Mouse (Mus musculus) heart, postnatal 0 days (tissue): ENCODE measurements at regions not wholly inside any gene's neighbourhood (a gene's known extent, or its start where the extent isn't known, plus 50 kb on each side); places are given as distances from the start of the nearest gene placed in this dataset.
"Not testable (repeated sequence)": the region's sequence is repeated elsewhere in the genome, so short reads cannot be mapped to it uniquely, and the experiment has no call there.

Experiments used
- ATAC-seq: fragments of 200-750 bp; cut with Nextera tagmentation; 2 replicates; pipeline ENCODE4 v1.8.0; 2017; ENCODE audit warnings: low read depth, moderate number of reproducible peaks, moderate library complexity; ENCODE audit not compliant: insufficient read depth
- DNase-seq: peaks from one replicate; pipeline ENCODE4 v3.0.0-alpha.2; 2016; ENCODE audit warnings: low spot score
- H3K27ac ChIP-seq: fragments of 300-500 bp; sonication (generic); 2 replicates; pipeline ENCODE4 v1.5.1; 2014; ENCODE audit warnings: low read depth, mild to moderate bottlenecking
- H3K27me3 ChIP-seq: fragments of 300-500 bp; sonication (generic); 2 replicates; pipeline ENCODE4 v1.6.1; 2014; ENCODE audit warnings: low read length, mixed read lengths; ENCODE audit not compliant: control insufficient read depth, insufficient read depth
- H3K36me3 ChIP-seq: fragments of 300-500 bp; sonication (generic); replicated peaks from 2 replicates; pipeline ENCODE4 v1.6.1; 2014; ENCODE audit warnings: low read length, mixed read lengths; ENCODE audit not compliant: control insufficient read depth, insufficient read depth
- H3K4me1 ChIP-seq: fragments of 300-500 bp; sonication (generic); 2 replicates; pipeline ENCODE4 v1.6.1; 2014; ENCODE audit warnings: antibody characterized with exemption; ENCODE audit not compliant: control insufficient read depth, insufficient read depth
- H3K4me2 ChIP-seq: fragments of 300-500 bp; sonication (generic); 2 replicates; pipeline ENCODE4 v1.6.1; 2014; ENCODE audit warnings: low read depth, mild to moderate bottlenecking, low read length, moderate library complexity
- H3K4me3 ChIP-seq: fragments of 300-500 bp; sonication (generic); 2 replicates; pipeline ENCODE4 v1.5.1; 2014; ENCODE audit warnings: low read depth, low read length
- H3K9ac ChIP-seq: fragments of 300-500 bp; sonication (generic); replicated peaks from 2 replicates; pipeline ENCODE4 v1.6.1; 2014; ENCODE audit warnings: low read depth, low read length, mixed read lengths
- H3K9me3 ChIP-seq: fragments of 300-500 bp; sonication (generic); replicated peaks from 2 replicates; pipeline ENCODE4 v1.6.1; 2016; ENCODE audit warnings: low read length; ENCODE audit not compliant: control insufficient read depth
- CTCF ChIP-seq: IDR thresholded peaks from 2 replicates; pipeline ENCODE4 v1.5.1; 2016; ENCODE audit warnings: antibody characterized with exemption, control low read depth, low read depth
- EP300 ChIP-seq: IDR thresholded peaks from 2 replicates; pipeline ENCODE4 v1.6.1; 2016; ENCODE audit warnings: antibody characterized with exemption, low read depth
- WGBS: fragments of 180-500 bp; shearing (Covaris S2); extraction: QIAGEN DNeasy Blood & Tissue Kit; methylation state at CpG from one replicate; pipeline ENCODE4 v1.1.7; 2014; 5-methylcytosine and 5-hydroxymethylcytosine counted together

GRCm38 (mm10) chr15:5799917-5800316 lies 499.7 kb upstream of the Dab2 start:
- no peak overlapping the region for H3K27ac ChIP-seq
- no peak overlapping the region for H3K4me3 ChIP-seq
- no peaks in the 10 kb centered on the region for H3K9me3 ChIP-seq
- no peak for TF ChIP-seq EP300
- TF ChIP-seq CTCF, result no peak
- DNase-seq, result no peak
- WGBS, result 75% methylated on average over 3 of the region's 3 CpGs
- H3K36me3 ChIP-seq, result no peaks in the 10 kb centered on the region
- no peaks in the 10 kb centered on the region for H3K27me3 ChIP-seq
- H3K9ac ChIP-seq, result no peak overlapping the region
- no peak for ATAC-seq
- H3K4me2 ChIP-seq, result no peak overlapping the region
- H3K4me1 ChIP-seq, result no peaks in the 10 kb centered on the region

GRCm38 (mm10) chr15:5811154-5811732 lies 488.3 kb upstream of the Dab2 start:
- H3K9ac ChIP-seq, result no peak overlapping the region
- H3K4me2 ChIP-seq, result no peak overlapping the region
- no peaks in the 10 kb centered on the region for H3K4me1 ChIP-seq
- H3K4me3 ChIP-seq, result no peak overlapping the region
- no peak overlapping the region for H3K27ac ChIP-seq
- no peaks in the 10 kb centered on the region for H3K36me3 ChIP-seq
- no peaks in the 10 kb centered on the region for H3K27me3 ChIP-seq
- H3K9me3 ChIP-seq, result no peaks in the 10 kb centered on the region
- TF ChIP-seq EP300 (no peak), CTCF (no peak)
- ATAC-seq (no peak), DNase-seq (no peak)
- WGBS, result 56% methylated on average over 9 of the region's 9 CpGs

GRCm38 (mm10) chr15:5811958-5812357 lies 487.6 kb upstream of the Dab2 start:
- 91% methylated on average over 1 of the region's 1 CpGs for WGBS
- Histone ChIP-seq H3K4me1 (no peaks in the 10 kb centered on the region), H3K27me3 (no peaks in the 10 kb centered on the region), H3K9me3 (no peaks in the 10 kb centered on the region), H3K4me2 (no peak overlapping the region), H3K27ac (no peak overlapping the region), H3K36me3 (no peaks in the 10 kb centered on the region), H3K4me3 (no peak overlapping the region), H3K9ac (no peak overlapping the region)
- DNase-seq (no peak), ATAC-seq (no peak)
- TF ChIP-seq EP300 (no peak), CTCF (no peak)

GRCm38 (mm10) chr15:5817901-5818576 lies 481.5 kb upstream of the Dab2 start:
- TF ChIP-seq CTCF, result no peak
- TF ChIP-seq EP300, result no peak
- no peak overlapping the region for H3K9ac ChIP-seq
- ATAC-seq (no peak), DNase-seq (no peak)
- no peak overlapping the region for H3K4me3 ChIP-seq
- H3K27ac ChIP-seq, result no peak overlapping the region
- no peaks in the 10 kb centered on the region for H3K36me3 ChIP-seq
- no peaks in the 10 kb centered on the region for H3K4me1 ChIP-seq
- H3K9me3 ChIP-seq, result no peaks in the 10 kb centered on the region
- 58% methylated on average over 7 of the region's 7 CpGs for WGBS
- no peak overlapping the region for H3K4me2 ChIP-seq
- no peaks in the 10 kb centered on the region for H3K27me3 ChIP-seq

GRCm38 (mm10) chr15:5839963-5840362 lies 459.6 kb upstream of the Dab2 start:
- TF ChIP-seq CTCF (no peak), EP300 (no peak)
- no peaks in the 10 kb centered on the region for H3K4me1 ChIP-seq
- no peak overlapping the region for H3K27ac ChIP-seq
- DNase-seq (no peak), ATAC-seq (no peak)
- no peaks in the 10 kb centered on the region for H3K9me3 ChIP-seq
- H3K9ac ChIP-seq, result no peak overlapping the region
- H3K4me2 ChIP-seq, result no peak overlapping the region
- H3K36me3 ChIP-seq, result no peaks in the 10 kb centered on the region
- H3K4me3 ChIP-seq, result no peak overlapping the region
- 74% methylated on average over 4 of the region's 4 CpGs for WGBS
- H3K27me3 ChIP-seq, result no peaks in the 10 kb centered on the region

GRCm38 (mm10) chr15:5841369-5842149 lies 458.0 kb upstream of the Dab2 start:
- H3K36me3 ChIP-seq, H3K27ac ChIP-seq, ATAC-seq, DNase-seq, H3K27me3 ChIP-seq, H3K9ac ChIP-seq, H3K4me2 ChIP-seq, H3K4me3 ChIP-seq, H3K9me3 ChIP-seq, H3K4me1 ChIP-seq: not testable (repeated sequence)
- 83% methylated on average over 15 of the region's 15 CpGs for WGBS
